Mouse (Mus musculus) testis, postnatal 10 days (tissue): Measurements from ENCODE around the gene Gata5.
A peak's percentile ranks its signal among the peaks of the same experiment; 100 is the strongest.

Experiments used
- DNase-seq: peaks from one replicate; pipeline ENCODE4 v3.0.0; 2021; ENCODE audit warnings: low spot score

The Gata5 gene

DNA sequence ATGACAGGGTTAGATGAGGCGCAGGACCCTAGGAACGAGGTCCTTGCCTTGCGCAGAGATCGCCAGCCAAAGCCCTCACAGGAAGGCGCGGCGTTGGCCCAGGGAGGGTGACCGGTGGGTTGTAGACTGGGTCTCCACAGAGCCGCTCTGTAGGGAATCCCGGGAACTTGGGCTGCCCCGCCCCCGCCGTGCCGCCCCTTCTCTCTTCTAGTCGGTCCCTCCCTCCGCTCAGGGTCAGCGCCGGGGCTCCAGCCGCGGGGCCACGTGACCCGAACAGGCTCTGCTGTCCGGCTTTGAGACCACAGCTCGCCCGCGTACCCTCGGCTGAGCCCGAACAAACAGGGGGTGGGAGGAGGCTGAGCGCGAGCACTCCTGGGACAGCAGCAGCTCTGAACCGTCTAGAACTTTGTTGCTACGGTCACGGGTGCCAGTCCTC lies at the start of gene Gata5:
Gata5 (minus strand) TSS at position 149 of the 436 bp plus-strand sequence.
- DNase-seq = peak; percentile 61

- DNase-seq = no peak
Measured at GRCm38 (mm10) chr2:180376730-180377129, 42.2 kb upstream of the Gata5 start.

DNA sequence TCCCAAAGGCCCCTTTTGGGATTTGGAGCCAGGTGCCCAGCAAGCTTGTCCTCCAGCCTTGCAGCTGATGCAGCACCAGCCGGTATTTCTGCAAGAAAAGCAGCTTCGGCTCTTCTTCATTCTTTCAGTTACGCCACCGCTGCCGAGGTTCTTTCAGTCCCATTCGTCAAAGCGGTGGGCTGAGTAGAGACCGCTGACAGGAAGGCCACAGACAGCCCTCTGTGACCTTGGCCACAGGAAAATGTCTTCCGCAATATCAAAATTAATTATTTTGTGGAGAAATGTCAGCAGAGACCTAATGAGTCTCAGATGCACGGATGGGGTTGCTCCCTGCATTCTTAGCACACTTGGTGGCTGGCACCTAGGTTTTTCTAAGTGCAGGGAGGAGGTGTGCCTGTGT lies 38.8 kb upstream of the Gata5 start:
- DNase-seq = no peak

- DNase-seq = no peak
Measured at GRCm38 (mm10) chr2:180368359-180368758, 33.9 kb upstream of the Gata5 start.

- no peak for DNase-seq
Measured at GRCm38 (mm10) chr2:180367350-180367749, 32.9 kb upstream of the Gata5 start.

DNA sequence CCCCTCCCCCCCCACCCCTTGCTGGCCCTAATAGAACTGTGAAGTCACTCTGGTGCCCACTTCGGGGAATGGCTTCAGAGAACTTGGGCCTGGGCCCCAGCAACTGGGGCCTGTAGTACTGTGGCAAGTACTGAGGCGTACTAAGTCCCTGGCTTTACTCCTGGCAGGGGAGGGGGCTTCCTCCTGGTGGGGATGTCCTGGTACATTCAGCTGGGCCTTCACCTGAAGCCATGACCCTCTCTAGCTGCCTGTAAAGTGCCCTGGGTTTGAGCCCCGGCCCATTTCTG lies 28.9 kb upstream of the Gata5 start:
- no peak for DNase-seq

DNA sequence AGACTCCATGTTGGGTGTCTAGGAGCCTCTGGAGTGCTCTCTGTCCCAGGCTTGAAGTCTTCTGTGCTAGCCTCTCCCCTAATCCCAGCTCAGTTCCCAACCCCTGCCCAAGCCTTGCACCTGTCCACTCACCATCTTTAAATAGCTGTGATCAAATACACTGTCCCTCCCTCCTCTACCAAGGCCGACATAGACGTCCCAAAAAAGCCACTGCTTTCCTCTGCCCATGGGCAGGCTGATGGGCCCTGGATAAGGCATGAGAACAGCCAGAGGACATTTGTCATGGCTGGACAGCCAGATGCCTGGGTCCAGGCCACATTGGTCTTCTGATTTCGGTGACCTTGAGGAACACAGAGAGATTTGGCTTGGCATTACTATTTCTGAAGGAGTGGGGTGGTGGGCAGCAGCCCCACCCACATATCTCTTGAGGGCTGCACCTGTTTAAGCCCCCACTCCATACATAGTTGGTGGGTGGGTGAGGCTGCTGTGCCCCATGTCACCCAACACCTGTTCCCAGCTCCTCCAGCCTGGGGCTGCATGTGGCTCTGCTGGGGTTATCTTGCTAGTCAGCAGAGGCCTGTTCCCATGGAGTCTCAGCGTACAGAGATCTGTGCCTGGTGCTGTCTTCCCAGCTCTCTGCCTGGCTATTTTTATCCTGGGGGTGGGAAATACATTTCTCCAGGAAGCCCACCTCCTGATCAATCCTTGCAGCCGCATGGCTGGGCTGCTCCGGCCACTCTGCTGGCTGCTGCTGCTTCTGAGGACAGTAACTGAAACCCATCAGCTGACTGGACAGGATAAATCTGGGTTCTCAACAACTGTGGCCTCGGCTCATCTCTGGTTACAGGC lies 28.3 kb upstream of the Gata5 start:
- DNase-seq = no peak

GRCm38 (mm10) chr2:180359062-180359461 lies 24.6 kb upstream of the Gata5 start:
- no peak for DNase-seq

DNA sequence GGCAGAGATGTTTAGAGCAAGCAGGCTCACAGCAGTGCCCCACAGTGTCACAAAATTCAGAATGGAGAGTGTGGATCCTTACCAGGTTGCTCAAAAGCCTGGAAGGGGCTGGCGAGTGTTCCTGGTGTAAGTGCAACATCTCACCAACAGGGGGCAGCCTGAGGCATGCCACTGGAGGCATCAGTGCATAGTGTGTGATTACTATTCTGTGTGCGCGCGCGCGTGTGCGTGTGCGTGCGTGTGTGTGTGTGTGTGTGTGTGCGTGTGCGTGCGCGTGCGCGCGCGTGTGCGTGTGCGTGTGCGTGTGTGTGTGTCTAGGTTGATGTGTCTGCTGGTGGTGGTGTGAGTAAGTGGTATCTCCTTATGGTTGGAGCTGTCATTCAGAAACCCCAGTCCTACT lies 18.8 kb upstream of the Gata5 start:
- DNase-seq = peak; percentile 59

- no peak for DNase-seq
Measured at GRCm38 (mm10) chr2:180350700-180351099, 16.2 kb upstream of the Gata5 start.

DNA sequence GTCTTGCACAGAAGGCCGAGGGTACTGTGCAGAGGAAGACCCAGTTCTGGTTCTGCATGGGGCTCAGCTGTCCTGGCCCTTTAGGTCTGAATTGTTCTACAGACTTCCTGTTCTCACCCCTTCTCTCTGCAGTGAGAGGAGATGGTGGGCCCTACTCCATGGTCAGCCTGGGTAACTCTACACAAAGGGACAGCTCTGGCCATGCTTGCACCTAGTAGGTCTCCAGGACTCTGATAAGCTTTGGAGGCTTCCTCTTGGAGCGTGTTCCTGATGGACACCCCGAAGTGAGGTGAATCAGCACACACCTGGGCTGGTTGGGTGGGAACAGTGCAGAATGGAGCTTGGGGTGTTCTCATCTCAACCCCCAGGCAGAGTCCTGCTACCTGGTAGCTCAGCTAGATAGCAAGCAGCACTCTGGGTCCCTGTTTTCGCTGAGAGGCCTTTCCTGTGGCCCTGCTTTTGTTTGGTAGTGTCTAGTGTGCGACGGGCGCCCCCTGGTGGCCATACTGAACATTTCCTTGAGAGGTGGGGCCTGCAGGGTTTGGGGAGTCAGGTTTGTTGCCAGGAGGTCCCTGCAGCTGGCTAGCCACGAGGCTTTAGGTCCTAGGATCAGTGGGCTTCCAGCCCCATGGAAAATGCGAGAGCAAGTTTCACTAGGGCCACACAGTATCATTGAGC lies 12.5 kb upstream of the Gata5 start:
- peak; percentile 84 for DNase-seq

GRCm38 (mm10) chr2:180343092-180343491 lies 8.6 kb upstream of the Gata5 start:
- no peak for DNase-seq

GRCm38 (mm10) chr2:180342189-180342588 lies 7.7 kb upstream of the Gata5 start:
- DNase-seq = no peak

- DNase-seq = no peak
Measured at GRCm38 (mm10) chr2:180341229-180341628, 6.7 kb upstream of the Gata5 start.

GRCm38 (mm10) chr2:180339886-180340285 lies 5.4 kb upstream of the Gata5 start:
- DNase-seq = no peak

- no peak for DNase-seq
Measured at GRCm38 (mm10) chr2:180333778-180334550, 535 bp downstream of the Gata5 start.

GRCm38 (mm10) chr2:180329466-180329865 lies 5.0 kb downstream of the Gata5 start:
- no peak for DNase-seq

GRCm38 (mm10) chr2:180322674-180323355 lies 11.7 kb downstream of the Gata5 start:
- no peak for DNase-seq

DNA sequence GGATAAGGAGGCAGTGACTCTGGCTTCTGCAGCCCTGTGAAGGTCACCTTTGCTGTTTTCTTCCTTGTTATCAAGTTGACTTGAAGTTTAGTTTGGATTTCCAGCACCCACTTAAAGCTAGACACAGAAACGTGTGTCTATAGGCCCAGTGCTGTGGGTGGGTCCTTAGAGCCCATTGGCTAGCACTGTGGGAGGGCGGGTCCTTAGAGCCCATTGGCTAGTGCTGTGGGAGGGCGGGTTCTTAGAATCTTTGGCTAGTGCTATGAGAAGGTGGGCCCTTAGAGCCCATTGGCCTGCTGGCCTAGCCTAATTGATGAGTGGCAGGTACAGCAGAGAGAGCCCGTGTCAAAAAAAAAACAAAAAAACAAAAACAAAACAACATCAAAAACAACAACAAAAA lies 14.3 kb downstream of the Gata5 start:
- no peak for DNase-seq

DNA sequence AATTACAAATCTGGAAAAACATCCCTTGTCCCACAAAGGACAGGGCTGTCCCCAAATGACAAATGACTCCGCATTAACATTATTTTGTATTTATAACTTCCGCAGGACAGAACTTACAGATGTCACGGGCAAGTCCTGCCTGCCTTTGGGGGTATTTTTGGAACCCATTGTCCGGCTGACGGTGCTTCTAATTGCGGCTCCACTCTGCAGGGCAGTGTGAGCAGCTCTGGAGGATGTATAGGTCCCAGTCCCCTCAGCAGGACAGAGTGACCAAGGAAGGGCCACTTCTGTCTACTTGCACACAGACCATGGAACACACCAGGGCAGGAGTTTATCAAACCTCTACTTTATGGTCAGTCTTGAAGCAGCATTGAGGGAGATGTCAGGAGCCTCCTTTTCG lies 16.9 kb downstream of the Gata5 start:
- no peak for DNase-seq

GRCm38 (mm10) chr2:180314292-180314691 lies 20.2 kb downstream of the Gata5 start:
- DNase-seq = no peak

DNA sequence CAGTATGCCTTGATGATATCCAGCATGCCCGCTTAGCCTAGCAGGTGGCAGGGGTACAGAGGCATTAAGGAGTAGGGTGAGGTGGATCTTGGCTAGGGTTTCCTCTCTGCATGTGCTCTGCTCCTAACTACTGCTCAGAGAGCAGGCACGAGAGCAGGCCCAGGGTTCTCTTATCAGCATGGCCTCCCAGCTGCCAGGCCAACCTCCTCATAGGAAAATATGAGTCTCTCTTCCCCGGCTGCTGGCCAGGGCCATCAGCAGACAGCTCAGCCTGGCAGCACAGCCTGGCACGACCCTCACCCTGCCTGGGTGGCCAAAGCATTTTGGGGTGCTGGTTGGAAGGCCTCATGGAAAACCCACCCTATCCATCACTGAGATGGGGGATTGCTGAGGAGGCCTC lies 23.4 kb downstream of the Gata5 start:
- no peak for DNase-seq
